Mouse (Mus musculus): ENCODE measurements around the gene Erbb4. TPM values are rescaled to one million over a fixed set of nuclear protein-coding genes. Genes with fewer than 3 reads are reported as not detected.

Gene Erbb4
- polyA plus RNA-seq (2016; fragmentation: Nextera tagmentation; extraction: Ambion mirVana): 3.4 and 6.1 TPM in 2 replicates

- Histone ChIP-seq H3K4me1 (peaks cover 37% of the 10 kb centered on the region), H3K27ac (replicated peaks) (peak within 1 kb of the TSS; percentile 93), H3K9me3 (replicated peaks) (no peaks in the 10 kb centered on the region), H3K36me3 (no peaks in the 10 kb centered on the region), H3K4me3 (peak within 1 kb of the TSS; percentile 89), H3K27me3 (ENCODE audit: low read depth, poor library complexity, severe bottlenecking) (peaks cover 31% of the 10 kb centered on the region)
- WGBS: under 1% methylated on average over 63 of the region's 63 CpGs
- DNase-seq (ENCODE audit: low spot score): peak; percentile 58
These were observed at the start of gene Erbb4 for GRCm38 (mm10) chr1:69107485-69108158. Erbb4 (minus strand) TSS chr1:69108059.

GRCm38 (mm10) chr1:69157346-69157745 is 49.5 kb upstream of the Erbb4 start:
- Histone ChIP-seq H3K4me3 (no peak overlapping the region), H3K27me3 (ENCODE audit: low read depth, poor library complexity, severe bottlenecking) (no peaks in the 10 kb centered on the region), H3K27ac (replicated peaks) (no peak overlapping the region), H3K4me1 (peaks cover 6% of the 10 kb centered on the region), H3K36me3 (no peaks in the 10 kb centered on the region), H3K9me3 (replicated peaks) (no peaks in the 10 kb centered on the region)
- 69% methylated on average over 2 of the region's 2 CpGs for WGBS
- no peak for DNase-seq (ENCODE audit: low spot score)

GRCm38 (mm10) chr1:69141341-69141740 is 33.5 kb upstream of the Erbb4 start:
- H3K27me3 ChIP-seq (ENCODE audit: low read depth, poor library complexity, severe bottlenecking): no peaks in the 10 kb centered on the region
- DNase-seq (ENCODE audit: low spot score): no peak
- no peaks in the 10 kb centered on the region for H3K4me1 ChIP-seq
- no peak overlapping the region for H3K27ac ChIP-seq (replicated peaks)
- H3K9me3 ChIP-seq (replicated peaks): no peaks in the 10 kb centered on the region
- H3K4me3 ChIP-seq: no peak overlapping the region
- no peaks in the 10 kb centered on the region for H3K36me3 ChIP-seq

GRCm38 (mm10) chr1:69139519-69139868 is 31.6 kb upstream of the Erbb4 start:
- Histone ChIP-seq H3K4me1 (no peaks in the 10 kb centered on the region), H3K27me3 (ENCODE audit: low read depth, poor library complexity, severe bottlenecking) (no peaks in the 10 kb centered on the region), H3K36me3 (no peaks in the 10 kb centered on the region), H3K27ac (replicated peaks) (no peak overlapping the region), H3K4me3 (no peak overlapping the region), H3K9me3 (replicated peaks) (no peaks in the 10 kb centered on the region)
- WGBS: 51% methylated on average over 6 of the region's 6 CpGs
- DNase-seq (ENCODE audit: low spot score): no peak

GRCm38 (mm10) chr1:69138856-69139518 is 31.1 kb upstream of the Erbb4 start:
- Histone ChIP-seq H3K4me3 (no peak overlapping the region), H3K4me1 (no peaks in the 10 kb centered on the region), H3K27ac (replicated peaks) (no peak overlapping the region), H3K27me3 (ENCODE audit: low read depth, poor library complexity, severe bottlenecking) (no peaks in the 10 kb centered on the region), H3K36me3 (no peaks in the 10 kb centered on the region), H3K9me3 (replicated peaks) (no peaks in the 10 kb centered on the region)
- WGBS: 44% methylated on average over 4 of the region's 4 CpGs
- DNase-seq (ENCODE audit: low spot score): peak; percentile 33

- Histone ChIP-seq H3K27me3 (ENCODE audit: low read depth, poor library complexity, severe bottlenecking) (no peaks in the 10 kb centered on the region), H3K9me3 (replicated peaks) (no peaks in the 10 kb centered on the region), H3K4me1 (no peaks in the 10 kb centered on the region), H3K27ac (replicated peaks) (no peak overlapping the region), H3K4me3 (no peak overlapping the region), H3K36me3 (no peaks in the 10 kb centered on the region)
- DNase-seq (ENCODE audit: low spot score): no peak
- 90% methylated on average over 1 of the region's 1 CpGs for WGBS
These were observed 16.4 kb upstream of the Erbb4 start for GRCm38 (mm10) chr1:69124147-69124848.

GRCm38 (mm10) chr1:69118249-69118938 is 10.5 kb upstream of the Erbb4 start:
- Histone ChIP-seq H3K27me3 (ENCODE audit: low read depth, poor library complexity, severe bottlenecking) (no peaks in the 10 kb centered on the region), H3K4me1 (no peaks in the 10 kb centered on the region), H3K4me3 (no peak overlapping the region), H3K27ac (replicated peaks) (no peak overlapping the region), H3K9me3 (replicated peaks) (no peaks in the 10 kb centered on the region), H3K36me3 (no peaks in the 10 kb centered on the region)
- DNase-seq (ENCODE audit: low spot score): no peak
- 88% methylated on average over 4 of the region's 4 CpGs for WGBS

- DNase-seq (ENCODE audit: low spot score): peak; percentile 76
- Histone ChIP-seq H3K9me3 (replicated peaks) (no peaks in the 10 kb centered on the region), H3K4me3 (peak overlapping the region; percentile 89), H3K4me1 (peaks cover 34% of the 10 kb centered on the region), H3K27me3 (ENCODE audit: low read depth, poor library complexity, severe bottlenecking) (peaks cover 30% of the 10 kb centered on the region), H3K36me3 (no peaks in the 10 kb centered on the region), H3K27ac (replicated peaks) (peak overlapping the region; percentile 93)
- 3% methylated on average over 20 of the region's 20 CpGs for WGBS
These were observed 483 bp upstream of the Erbb4 start for GRCm38 (mm10) chr1:69108159-69108925.

GRCm38 (mm10) chr1:69106937-69107461 is 860 bp downstream of the Erbb4 start:
- Histone ChIP-seq H3K4me3 (peak overlapping the region; percentile 89), H3K4me1 (peaks cover 41% of the 10 kb centered on the region), H3K27ac (replicated peaks) (peak overlapping the region; percentile 93), H3K27me3 (ENCODE audit: low read depth, poor library complexity, severe bottlenecking) (peaks cover 31% of the 10 kb centered on the region), H3K9me3 (replicated peaks) (no peaks in the 10 kb centered on the region), H3K36me3 (no peaks in the 10 kb centered on the region)
- 0% methylated on average over 35 of the region's 35 CpGs for WGBS
- peak; percentile 61 for DNase-seq (ENCODE audit: low spot score)

- WGBS: 0% methylated on average over 24 of the region's 24 CpGs
- Histone ChIP-seq H3K27me3 (ENCODE audit: low read depth, poor library complexity, severe bottlenecking) (peaks cover 31% of the 10 kb centered on the region), H3K9me3 (replicated peaks) (no peaks in the 10 kb centered on the region), H3K36me3 (no peaks in the 10 kb centered on the region), H3K4me1 (peaks cover 47% of the 10 kb centered on the region), H3K4me3 (peak overlapping the region; percentile 89), H3K27ac (replicated peaks) (peak overlapping the region; percentile 93)
- DNase-seq (ENCODE audit: low spot score): no peak
These were observed 1.5 kb downstream of the Erbb4 start for GRCm38 (mm10) chr1:69106322-69106761.

GRCm38 (mm10) chr1:69105493-69106321 is 2.2 kb downstream of the Erbb4 start:
- no peaks in the 10 kb centered on the region for H3K36me3 ChIP-seq
- DNase-seq (ENCODE audit: low spot score): peak; percentile 90
- WGBS: under 1% methylated on average over 29 of the region's 29 CpGs
- peak overlapping the region; percentile 93 for H3K27ac ChIP-seq (replicated peaks)
- no peaks in the 10 kb centered on the region for H3K9me3 ChIP-seq (replicated peaks)
- H3K27me3 ChIP-seq (ENCODE audit: low read depth, poor library complexity, severe bottlenecking): peaks cover 31% of the 10 kb centered on the region
- peak overlapping the region; percentile 89 for H3K4me3 ChIP-seq
- peaks cover 47% of the 10 kb centered on the region for H3K4me1 ChIP-seq
